Mouse (Mus musculus) bone marrow, adult 2 months (tissue): Measurements from ENCODE around the gene Shmt1. TPM values are rescaled to one million over a fixed set of nuclear protein-coding genes. Genes with fewer than 3 reads are reported as not detected.

ENCODE experiments used
- H3K27ac ChIP-seq: fragments of 200-500 bp; 2 replicates; pipeline ENCODE4 v1.5.1; 2012; ENCODE audit warnings: low read depth, mild to moderate bottlenecking, control low read depth, inconsistent platforms, low read length; ENCODE audit not compliant: control insufficient read depth, poor library complexity, insufficient read depth
- H3K4me1 ChIP-seq: fragments of 200-500 bp; 2 replicates; pipeline ENCODE4 v1.6.1; 2011; ENCODE audit warnings: low read length; ENCODE audit not compliant: control insufficient read depth, insufficient read depth
- H3K4me3 ChIP-seq: fragments of 200-500 bp; replicated peaks from 2 replicates; pipeline ENCODE3; 2011; ENCODE audit warnings: mild to moderate bottlenecking, low read depth, low read length, control low read depth; ENCODE audit not compliant: control insufficient read depth
- CTCF ChIP-seq: fragments of 200-500 bp; IDR thresholded peaks from 2 replicates; pipeline ENCODE4 v1.5.1; 2011; ENCODE audit warnings: low read length, control low read depth; ENCODE audit not compliant: control insufficient read depth, insufficient read depth
- POLR2A ChIP-seq: fragments of 200-500 bp; IDR thresholded peaks from 2 replicates; pipeline ENCODE4 v1.6.1; 2011; ENCODE audit warnings: low read depth, mild to moderate bottlenecking, control low read depth, low read length, borderline replicate concordance; ENCODE audit not compliant: control insufficient read depth
- WGBS: fragments of 180-500 bp; shearing (Covaris S2); methylation state at CpG from one replicate; pipeline ENCODE4 v1.1.7; 2018; 5-methylcytosine and 5-hydroxymethylcytosine counted together
- polyA plus RNA-seq: library from polyadenylated mRNA; stranded (reverse); fragments of >200 nt; gene quantifications from 2 replicates; pipeline ENCODE4 v1.2.4, GENCODE M21; 2011; ENCODE audit warnings: low replicate concordance; ENCODE audit not compliant: missing spikeins, insufficient read depth, insufficient read length

Shmt1 gene
- polyA plus RNA-seq, 1 experiment, result 34.2 TPM

GRCm38 (mm10) chr11:60828903-60829302 lies 17.4 kb upstream of the Shmt1 start:
- Histone ChIP-seq H3K27ac (no peak overlapping the region), H3K4me3 (no peak overlapping the region), H3K4me1 (no peaks in the 10 kb centered on the region; the same call in 1 of the 2 replicates)
- 20% methylated on average over 2 of the region's 2 CpGs for WGBS
- TF ChIP-seq POLR2A (no peak), CTCF (no peak)

GRCm38 (mm10) chr11:60827241-60827945 lies 15.9 kb upstream of the Shmt1 start:
- Histone ChIP-seq H3K27ac (no peak overlapping the region), H3K4me1 (no peaks in the 10 kb centered on the region; the same call in 1 of the 2 replicates), H3K4me3 (no peak overlapping the region)
- TF ChIP-seq CTCF (no peak), POLR2A (no peak)
- WGBS, result 57% methylated on average over 4 of the region's 4 CpGs

GRCm38 (mm10) chr11:60826700-60827099 lies 15.2 kb upstream of the Shmt1 start:
- 8% methylated on average over 1 of the region's 1 CpGs for WGBS
- Histone ChIP-seq H3K4me1 (no peaks in the 10 kb centered on the region; the same call in 1 of the 2 replicates), H3K27ac (no peak overlapping the region), H3K4me3 (no peak overlapping the region)
- TF ChIP-seq CTCF (no peak), POLR2A (no peak)

GRCm38 (mm10) chr11:60825191-60825590 lies 13.7 kb upstream of the Shmt1 start:
- no peak for TF ChIP-seq CTCF
- no peak for TF ChIP-seq POLR2A
- H3K4me3 ChIP-seq, result no peak overlapping the region
- no peak overlapping the region for H3K27ac ChIP-seq
- WGBS, result 82% methylated on average over 3 of the region's 3 CpGs
- H3K4me1 ChIP-seq, result no peaks in the 10 kb centered on the region; the same call in 1 of the 2 replicates

GRCm38 (mm10) chr11:60823771-60824170 lies 12.3 kb upstream of the Shmt1 start:
- H3K27ac ChIP-seq, result no peak overlapping the region
- 43% methylated on average over 2 of the region's 2 CpGs for WGBS
- no peak overlapping the region for H3K4me3 ChIP-seq
- no peak for TF ChIP-seq CTCF
- H3K4me1 ChIP-seq, result no peaks in the 10 kb centered on the region; the same call in 1 of the 2 replicates

GRCm38 (mm10) chr11:60816398-60816797 lies 4.9 kb upstream of the Shmt1 start:
- H3K4me1 ChIP-seq, result no peaks in the 10 kb centered on the region
- H3K27ac ChIP-seq, result no peak overlapping the region
- 57% methylated on average over 5 of the region's 5 CpGs for WGBS
- TF ChIP-seq CTCF (no peak), POLR2A (no peak)
- no peak overlapping the region for H3K4me3 ChIP-seq

- TF ChIP-seq POLR2A (no peak), CTCF (no peak)
- H3K4me3 ChIP-seq, result peak overlapping the region; percentile 72
- H3K27ac ChIP-seq, result no peak overlapping the region; the same call in 1 of the 2 replicates
- H3K4me1 ChIP-seq, result no peaks in the 10 kb centered on the region; the same call in 1 of the 2 replicates
- WGBS, result 0% methylated on average over 29 of the region's 29 CpGs
Observed at GRCm38 (mm10) chr11:60811054-60811460, 461 bp downstream of the Shmt1 start.

GRCm38 (mm10) chr11:60810046-60810965 lies 1.2 kb downstream of the Shmt1 start:
- TF ChIP-seq POLR2A (no peak), CTCF (no peak)
- 11% methylated on average over 14 of the region's 14 CpGs for WGBS
- H3K27ac ChIP-seq, result no peak overlapping the region; the same call in 1 of the 2 replicates
- H3K4me3 ChIP-seq, result peak overlapping the region; percentile 72
- H3K4me1 ChIP-seq, result no peaks in the 10 kb centered on the region; the same call in 1 of the 2 replicates
